Mouse (Mus musculus): Measurements from ENCODE around the gene Olfr24. TPM values are rescaled to one million over a fixed set of nuclear protein-coding genes. Genes with fewer than 3 reads are reported as not detected.
A peak's percentile ranks its signal among the peaks of the same experiment; 100 is the strongest.
"Not testable (repeated sequence)": the region's sequence is repeated elsewhere in the genome, so short reads cannot be mapped to it uniquely, and the experiment has no call there.

Olfr24 gene
- 0.04 TPM in 1 of 2 replicates, not detected in the other for polyA plus RNA-seq (2016; fragmentation: Nextera tagmentation; extraction: Ambion mirVana)

DNA sequence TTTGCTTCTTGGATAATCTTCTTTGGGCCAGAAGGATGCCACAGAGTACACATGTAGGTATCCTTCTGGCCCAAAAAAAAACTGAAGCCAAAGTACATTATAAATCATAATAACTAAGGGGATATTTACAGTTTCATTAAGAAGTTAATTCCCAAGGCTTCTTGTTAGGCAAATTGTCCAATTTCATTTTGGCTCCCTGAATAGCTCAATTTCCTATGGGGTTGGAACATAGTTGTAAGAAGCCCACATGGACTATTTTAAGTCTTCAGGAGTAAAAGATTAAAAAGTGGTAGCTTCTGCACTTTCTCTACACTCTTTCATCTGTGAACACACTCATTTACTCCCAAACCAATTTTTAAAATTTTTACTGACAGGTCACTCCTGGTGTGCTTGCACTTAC lies at the start of gene Olfr24:
Gene Olfr24, minus strand, starts transcription at position 101 of the 400 bp plus-strand sequence.
- H3K9me3 ChIP-seq = no peaks in the 10 kb centered on the region
- H3K4me2 ChIP-seq (replicated peaks) = no peak within 1 kb of the TSS
- H3K4me3 ChIP-seq = no peak within 1 kb of the TSS
- H3K27me3 ChIP-seq = no peaks in the 10 kb centered on the region
- no peaks in the 10 kb centered on the region for H3K4me1 ChIP-seq
- H3K36me3 ChIP-seq = no peaks in the 10 kb centered on the region
- no peak for ATAC-seq (ENCODE audit: insufficient number of reproducible peaks, insufficient read depth, low FRiP score, low TSS enrichment)
- no peak within 1 kb of the TSS for H3K27ac ChIP-seq
- no peak within 1 kb of the TSS for H3K9ac ChIP-seq

- H3K4me2 ChIP-seq (replicated peaks) = no peak overlapping the region
- H3K27ac ChIP-seq = no peak overlapping the region
- H3K27me3 ChIP-seq = no peaks in the 10 kb centered on the region
- H3K9me3 ChIP-seq = no peaks in the 10 kb centered on the region
- no peak overlapping the region for H3K9ac ChIP-seq
- 58% methylated on average over 7 of the region's 7 CpGs for WGBS
- ATAC-seq (ENCODE audit: insufficient number of reproducible peaks, insufficient read depth, low FRiP score, low TSS enrichment) = no peak
- H3K4me3 ChIP-seq = no peak overlapping the region
- no peaks in the 10 kb centered on the region for H3K4me1 ChIP-seq
- no peaks in the 10 kb centered on the region for H3K36me3 ChIP-seq
Measured at GRCm38 (mm10) chr9:18785316-18785715, 21.5 kb upstream of the Olfr24 start.

- no peaks in the 10 kb centered on the region for H3K27me3 ChIP-seq
- H3K9me3 ChIP-seq = 0 out of 2 replicates have a peak, but pooled peaks cover 4% of the 10 kb centered on the region
- H3K27ac ChIP-seq = no peak overlapping the region
- WGBS = 61% methylated on average over 24 of the region's 24 CpGs
- no peak overlapping the region for H3K4me2 ChIP-seq (replicated peaks)
- H3K4me1 ChIP-seq = no peaks in the 10 kb centered on the region
- H3K36me3 ChIP-seq = no peaks in the 10 kb centered on the region
- H3K4me3 ChIP-seq = no peak overlapping the region
- H3K9ac ChIP-seq = no peak overlapping the region
- 0 out of 2 replicates have a peak, but pooled peaks have one; percentile 15 for ATAC-seq (ENCODE audit: insufficient number of reproducible peaks, insufficient read depth, low FRiP score, low TSS enrichment)
Measured at GRCm38 (mm10) chr9:18779476-18779875, 15.7 kb upstream of the Olfr24 start.

- ATAC-seq (ENCODE audit: insufficient number of reproducible peaks, insufficient read depth, low FRiP score, low TSS enrichment) = no peak
- Histone ChIP-seq H3K27me3 (no peaks in the 10 kb centered on the region), H3K27ac (no peak overlapping the region), H3K4me3 (no peak overlapping the region), H3K9ac (no peak overlapping the region), H3K36me3 (no peaks in the 10 kb centered on the region), H3K4me1 (no peaks in the 10 kb centered on the region), H3K4me2 (replicated peaks) (no peak overlapping the region), H3K9me3 (0 out of 2 replicates have a peak, but pooled peaks cover 4% of the 10 kb centered on the region)
- WGBS = 69% methylated on average over 1 of the region's 1 CpGs
Measured at GRCm38 (mm10) chr9:18778981-18779380, 15.2 kb upstream of the Olfr24 start.

GRCm38 (mm10) chr9:18755595-18755994 lies 8.2 kb downstream of the Olfr24 start:
- no peaks in the 10 kb centered on the region for H3K27me3 ChIP-seq
- no peak overlapping the region for H3K27ac ChIP-seq
- H3K4me2 ChIP-seq (replicated peaks) = no peak overlapping the region
- H3K36me3 ChIP-seq = no peaks in the 10 kb centered on the region
- no peaks in the 10 kb centered on the region for H3K9me3 ChIP-seq
- no peaks in the 10 kb centered on the region for H3K4me1 ChIP-seq
- no peak for ATAC-seq (ENCODE audit: insufficient number of reproducible peaks, insufficient read depth, low FRiP score, low TSS enrichment)
- H3K9ac ChIP-seq = no peak overlapping the region
- 67% methylated on average over 1 of the region's 1 CpGs for WGBS
- no peak overlapping the region for H3K4me3 ChIP-seq

- H3K9ac ChIP-seq = no peak overlapping the region
- 26% methylated on average over 5 of the region's 5 CpGs for WGBS
- H3K27me3 ChIP-seq = no peaks in the 10 kb centered on the region
- no peaks in the 10 kb centered on the region for H3K4me1 ChIP-seq
- no peaks in the 10 kb centered on the region for H3K36me3 ChIP-seq
- no peak overlapping the region for H3K4me3 ChIP-seq
- H3K4me2 ChIP-seq (replicated peaks) = no peak overlapping the region
- no peak for ATAC-seq (ENCODE audit: insufficient number of reproducible peaks, insufficient read depth, low FRiP score, low TSS enrichment)
- no peaks in the 10 kb centered on the region for H3K9me3 ChIP-seq
- no peak overlapping the region for H3K27ac ChIP-seq
Measured at GRCm38 (mm10) chr9:18744639-18745038, 19.2 kb downstream of the Olfr24 start.

GRCm38 (mm10) chr9:18734177-18734576 lies 29.6 kb downstream of the Olfr24 start:
- 69% methylated on average over 2 of the region's 2 CpGs for WGBS
- H3K9ac ChIP-seq; H3K4me1 ChIP-seq; ATAC-seq (ENCODE audit: insufficient number of reproducible peaks, insufficient read depth, low FRiP score, low TSS enrichment); H3K4me2 ChIP-seq (replicated peaks); H3K27me3 ChIP-seq; H3K27ac ChIP-seq; H3K9me3 ChIP-seq; H3K36me3 ChIP-seq; H3K4me3 ChIP-seq: not testable (repeated sequence)

DNA sequence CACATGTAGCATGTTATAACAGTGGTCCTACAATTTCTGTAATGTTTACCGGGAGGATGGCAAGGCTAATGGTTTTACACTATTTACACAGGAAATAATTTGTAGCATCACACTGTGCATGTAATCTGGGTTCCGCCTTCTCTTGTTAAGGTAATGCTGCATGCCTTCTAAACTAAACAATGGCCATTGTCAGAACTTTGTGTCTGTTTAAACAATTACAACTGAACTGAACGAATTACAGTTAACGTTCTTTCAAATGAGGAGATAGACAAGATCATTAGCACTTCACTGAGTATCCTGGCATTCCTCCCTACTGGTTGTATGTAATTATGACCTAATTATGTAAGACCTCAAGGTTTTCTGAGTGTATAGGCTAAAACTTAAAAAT lies 41.1 kb downstream of the Olfr24 start:
- no peak for ATAC-seq (ENCODE audit: insufficient number of reproducible peaks, insufficient read depth, low FRiP score, low TSS enrichment)
- WGBS = 37% methylated on average over 4 of the region's 4 CpGs
- Histone ChIP-seq H3K36me3 (no peaks in the 10 kb centered on the region), H3K27ac (no peak overlapping the region), H3K9ac (no peak overlapping the region), H3K9me3 (no peaks in the 10 kb centered on the region), H3K4me2 (replicated peaks) (no peak overlapping the region), H3K4me3 (no peak overlapping the region), H3K27me3 (no peaks in the 10 kb centered on the region), H3K4me1 (peaks cover 13% of the 10 kb centered on the region; the same call in 1 of the 2 replicates)

DNA sequence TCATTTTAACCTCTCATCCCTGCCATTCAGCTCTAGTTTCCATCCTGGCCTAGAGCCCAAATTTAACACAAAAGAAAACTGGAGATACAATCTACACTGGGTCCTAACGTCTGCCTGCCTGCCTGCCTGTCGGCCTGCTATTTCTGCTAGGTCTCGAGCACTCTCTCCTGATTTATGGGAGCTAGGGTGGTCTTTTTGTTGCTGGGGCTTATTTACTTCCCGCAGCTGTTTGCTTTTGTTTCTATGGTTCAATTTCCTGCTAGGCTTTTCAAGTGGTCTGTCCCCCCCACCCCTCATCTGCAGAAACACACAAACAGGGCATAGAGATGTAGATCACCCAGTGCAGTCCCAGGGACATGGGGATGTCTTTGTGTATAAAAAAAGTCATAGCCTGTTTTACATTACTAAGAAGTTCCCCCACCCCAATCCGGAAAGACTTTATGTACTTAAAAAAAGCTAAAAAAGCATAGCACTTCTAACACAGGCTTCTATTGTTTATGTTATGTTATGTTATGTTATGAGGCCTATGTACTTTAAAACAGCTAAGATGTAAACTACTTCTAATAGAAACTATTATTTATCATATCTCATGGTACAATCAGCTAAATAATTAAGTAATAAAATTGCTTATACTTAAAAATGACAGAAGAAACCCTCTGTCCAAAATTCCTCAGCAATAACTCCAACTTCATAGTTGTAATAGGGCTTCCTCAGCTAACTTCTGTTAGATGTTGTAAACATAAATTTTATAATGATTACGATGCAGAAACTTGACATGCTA lies 41.7 kb downstream of the Olfr24 start:
- no peak overlapping the region for H3K4me2 ChIP-seq (replicated peaks)
- peak overlapping the region; percentile 42; the same call in 1 of the 2 replicates for H3K27ac ChIP-seq
- H3K27me3 ChIP-seq = no peaks in the 10 kb centered on the region
- no peak overlapping the region for H3K9ac ChIP-seq
- H3K4me3 ChIP-seq = no peak overlapping the region
- 21% methylated on average over 6 of the region's 6 CpGs for WGBS
- no peaks in the 10 kb centered on the region for H3K9me3 ChIP-seq
- peak; percentile 64; the same call in 1 of the 2 replicates for ATAC-seq (ENCODE audit: insufficient number of reproducible peaks, insufficient read depth, low FRiP score, low TSS enrichment)
- H3K36me3 ChIP-seq = no peaks in the 10 kb centered on the region
- H3K4me1 ChIP-seq = peaks cover 13% of the 10 kb centered on the region; the same call in 1 of the 2 replicates

DNA sequence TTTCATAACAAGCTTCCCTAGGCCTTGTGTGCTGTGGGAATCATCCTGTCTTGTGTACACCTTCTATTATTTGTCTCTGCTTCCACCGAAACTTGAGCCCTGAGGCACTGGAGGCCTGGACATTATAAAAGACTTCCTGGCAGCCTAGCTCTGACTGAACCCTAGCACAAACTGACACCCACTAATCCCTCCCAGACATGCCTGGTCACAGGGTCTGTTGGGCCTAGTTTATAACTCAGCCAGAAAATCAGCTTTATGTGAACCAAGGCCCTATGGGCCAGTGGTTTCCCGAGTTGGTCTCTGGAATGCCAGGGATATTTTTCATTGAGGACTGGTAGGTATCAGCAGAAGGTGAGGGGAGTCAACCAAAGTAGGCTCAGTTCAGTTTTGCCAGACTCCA lies 42.8 kb downstream of the Olfr24 start:
- Histone ChIP-seq H3K27me3 (no peaks in the 10 kb centered on the region), H3K4me3 (no peak overlapping the region), H3K9me3 (no peaks in the 10 kb centered on the region), H3K4me2 (replicated peaks) (no peak overlapping the region), H3K36me3 (no peaks in the 10 kb centered on the region), H3K27ac (0 out of 2 replicates have a peak overlapping the region, but pooled peaks have one; percentile 42), H3K4me1 (peaks cover 13% of the 10 kb centered on the region; the same call in 1 of the 2 replicates), H3K9ac (no peak overlapping the region)
- 10% methylated on average over 2 of the region's 2 CpGs for WGBS
- ATAC-seq (ENCODE audit: insufficient number of reproducible peaks, insufficient read depth, low FRiP score, low TSS enrichment) = 0 out of 2 replicates have a peak, but pooled peaks have one; percentile 52

- H3K9ac ChIP-seq = no peak overlapping the region
- H3K9me3 ChIP-seq = no peaks in the 10 kb centered on the region
- no peaks in the 10 kb centered on the region for H3K27me3 ChIP-seq
- no peaks in the 10 kb centered on the region for H3K4me1 ChIP-seq
- no peak overlapping the region for H3K4me2 ChIP-seq (replicated peaks)
- ATAC-seq (ENCODE audit: insufficient number of reproducible peaks, insufficient read depth, low FRiP score, low TSS enrichment) = no peak
- H3K36me3 ChIP-seq = no peaks in the 10 kb centered on the region
- H3K4me3 ChIP-seq = no peak overlapping the region
- no peak overlapping the region for H3K27ac ChIP-seq
Measured at GRCm38 (mm10) chr9:18705628-18706027, 58.2 kb downstream of the Olfr24 start.
